Mouse (Mus musculus) kidney, postnatal 25 days (tissue): ENCODE measurements at regions not wholly inside any gene's neighbourhood (a gene's known extent, or its start where the extent isn't known, plus 50 kb on each side); places are given as distances from the start of the nearest gene placed in this dataset.
"Not testable (repeated sequence)": the region's sequence is repeated elsewhere in the genome, so short reads cannot be mapped to it uniquely, and the experiment has no call there.

Experiments used
- DNase-seq, 2 experiments: peaks; one replicate each; pipeline ENCODE4 v3.0.0; 2021; ENCODE audit warnings: mixed read lengths in 2 of 2

DNA sequence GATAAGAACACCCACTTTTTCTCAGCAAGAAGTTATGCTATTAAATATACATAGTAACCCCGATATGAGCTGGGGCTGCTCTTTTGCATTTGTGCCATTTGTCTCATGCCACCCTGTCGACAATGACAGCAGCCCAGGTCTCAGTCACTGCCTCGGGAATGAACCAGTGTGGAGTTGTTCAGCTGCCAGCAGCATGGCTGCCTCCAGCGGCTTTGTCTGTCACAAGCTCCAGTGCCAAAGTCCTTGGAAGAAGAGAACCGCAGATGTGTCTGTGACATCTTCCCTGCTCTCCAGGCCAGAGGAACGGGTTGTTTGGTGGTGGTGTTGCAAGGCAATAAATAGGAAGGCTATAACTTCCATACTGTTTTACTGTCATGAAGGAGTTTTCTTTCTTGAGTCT, 130.7 kb downstream of the Cep170 start:
- DNase-seq = no peak

DNA sequence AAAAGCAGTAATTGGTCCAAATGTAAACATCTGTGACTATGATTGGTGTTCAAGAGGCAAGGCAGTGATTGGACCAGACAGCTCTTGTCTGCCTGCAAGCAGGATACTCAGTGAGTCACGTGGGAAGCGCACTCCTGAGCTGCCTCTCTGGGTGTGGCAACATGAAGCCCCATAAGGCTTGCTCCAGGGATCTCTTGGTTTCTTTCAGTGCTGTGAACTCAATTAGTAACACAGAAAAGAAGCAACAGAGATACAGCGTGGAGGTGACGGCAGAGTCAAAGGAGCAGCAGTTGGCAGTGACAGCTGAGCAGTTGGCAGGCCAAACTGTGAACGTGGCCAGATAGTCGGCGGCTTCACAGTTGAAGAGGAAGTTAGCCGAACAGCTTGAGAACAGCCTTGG, 131.9 kb downstream of the Cep170 start:
- no peak for DNase-seq

GRCm38 (mm10) chr1:176675184-176675583, 138.7 kb downstream of the Cep170 start:
- no peak for DNase-seq

DNA sequence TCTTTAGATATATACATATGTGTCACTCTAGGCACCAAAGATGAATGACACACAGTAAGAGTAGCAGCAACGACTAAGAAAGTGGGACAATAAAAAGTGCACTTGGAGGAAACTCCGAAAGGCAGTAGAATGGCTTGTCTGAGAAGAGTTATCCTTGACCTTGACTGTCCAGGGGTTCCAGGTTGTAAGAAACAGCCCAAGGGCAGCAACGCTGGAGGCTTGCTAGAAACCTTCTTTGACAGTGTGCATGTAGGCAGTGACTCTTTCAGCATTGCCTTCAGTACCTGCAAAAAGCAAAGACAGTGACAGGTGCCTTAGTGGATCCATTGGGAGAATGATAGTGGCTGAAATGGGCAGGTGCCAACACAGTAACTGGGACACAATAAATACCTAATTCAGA, 142.8 kb downstream of the Cep170 start:
- no peak for DNase-seq

GRCm38 (mm10) chr1:176667552-176668306, 146.1 kb downstream of the Cep170 start:
- DNase-seq = no peak

GRCm38 (mm10) chr1:176660286-176660685, 153.6 kb downstream of the Cep170 start:
- DNase-seq = no peak

DNA sequence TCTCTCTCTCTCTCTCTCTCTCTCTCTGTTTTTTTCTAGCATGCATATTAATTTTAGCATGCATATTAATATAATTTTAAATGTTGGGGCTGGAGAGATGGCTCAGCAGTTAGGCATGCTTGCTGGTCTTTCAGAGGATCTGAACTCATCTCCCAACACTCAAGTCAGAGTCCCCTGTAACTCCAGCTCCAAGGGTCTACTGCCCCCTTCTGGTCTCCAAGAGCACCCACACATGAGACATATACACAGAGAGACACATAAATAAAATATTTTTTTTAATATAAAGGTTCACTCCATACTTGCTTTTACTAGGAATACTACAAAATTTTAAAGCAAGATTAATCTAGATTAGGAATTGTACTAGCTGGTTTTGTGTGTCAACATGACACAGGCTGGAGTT, 155.2 kb downstream of the Cep170 start:
- DNase-seq = no peak

- DNase-seq = no peak
Measured at GRCm38 (mm10) chr1:176655487-176656333, 158.2 kb downstream of the Cep170 start.

- DNase-seq = no peak
Measured at GRCm38 (mm10) chr1:176644248-176644647, 169.6 kb downstream of the Cep170 start.

- no peak for DNase-seq
Measured at GRCm38 (mm10) chr1:176623171-176623570, 190.7 kb downstream of the Cep170 start.

GRCm38 (mm10) chr1:176622213-176622612, 191.7 kb downstream of the Cep170 start:
- no peak for DNase-seq

DNA sequence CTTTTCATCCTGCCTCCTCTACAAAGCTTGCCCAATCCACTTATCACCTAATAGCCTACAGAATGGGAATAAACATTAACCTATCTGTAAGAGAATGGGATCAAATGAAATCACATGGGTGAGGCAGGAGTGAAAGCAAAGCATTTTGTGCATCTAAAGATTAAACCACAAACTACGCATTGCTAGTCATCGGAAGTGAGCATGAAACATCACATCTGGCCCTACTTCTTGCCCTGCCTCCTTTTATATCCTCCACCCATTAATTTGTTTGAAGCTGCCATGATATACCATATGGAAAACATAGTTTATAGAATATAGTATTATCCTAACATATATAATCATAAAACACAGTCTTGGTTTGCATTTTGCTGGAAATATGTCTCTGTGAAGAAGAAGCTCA, 192.6 kb downstream of the Cep170 start:
- DNase-seq = no peak

GRCm38 (mm10) chr1:176618896-176619295, 195.0 kb downstream of the Cep170 start:
- no peak for DNase-seq

DNA sequence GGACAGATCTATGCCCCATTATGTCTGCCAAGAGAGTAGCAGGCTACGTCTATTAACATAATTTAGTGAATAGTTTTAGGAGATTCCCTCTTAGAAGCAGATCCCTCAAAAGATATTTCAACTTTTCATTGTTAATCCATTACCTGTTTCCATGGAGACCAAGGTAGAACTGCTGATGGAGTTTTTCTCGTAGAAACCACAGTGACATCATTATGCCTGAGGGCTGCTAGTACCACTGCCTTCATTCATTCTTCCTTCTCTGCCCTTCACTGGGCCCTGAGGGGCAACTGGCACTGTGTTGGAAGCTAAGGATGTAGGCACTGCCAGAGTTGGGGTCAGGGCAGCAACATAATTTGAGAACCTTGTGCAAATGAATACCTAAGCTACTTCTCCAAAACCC, 198.2 kb downstream of the Cep170 start:
- DNase-seq = no peak

DNA sequence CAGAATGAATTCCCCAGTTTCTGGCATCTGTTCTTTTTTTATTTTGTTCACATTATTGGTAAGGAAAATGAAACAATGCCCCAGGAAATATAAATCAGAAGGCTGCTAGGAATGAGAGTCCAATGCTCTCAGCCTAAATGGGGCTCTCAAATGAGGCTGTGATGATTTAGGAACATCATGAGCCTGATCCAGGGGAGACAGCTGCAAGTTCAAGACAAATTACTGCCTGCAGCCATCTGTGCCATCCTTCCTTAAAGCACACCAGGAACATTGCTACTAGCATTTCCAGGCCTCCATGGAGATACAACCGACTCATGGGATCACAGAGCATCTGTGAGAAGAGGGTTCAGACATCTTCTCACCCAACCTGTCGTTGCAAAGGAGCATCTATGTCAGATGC, 219.6 kb downstream of the Cep170 start:
- no peak for DNase-seq

GRCm38 (mm10) chr1:176588144-176588543, 225.7 kb downstream of the Cep170 start:
- DNase-seq = no peak

GRCm38 (mm10) chr1:176573703-176574102, 240.2 kb downstream of the Cep170 start:
- DNase-seq = no peak

DNA sequence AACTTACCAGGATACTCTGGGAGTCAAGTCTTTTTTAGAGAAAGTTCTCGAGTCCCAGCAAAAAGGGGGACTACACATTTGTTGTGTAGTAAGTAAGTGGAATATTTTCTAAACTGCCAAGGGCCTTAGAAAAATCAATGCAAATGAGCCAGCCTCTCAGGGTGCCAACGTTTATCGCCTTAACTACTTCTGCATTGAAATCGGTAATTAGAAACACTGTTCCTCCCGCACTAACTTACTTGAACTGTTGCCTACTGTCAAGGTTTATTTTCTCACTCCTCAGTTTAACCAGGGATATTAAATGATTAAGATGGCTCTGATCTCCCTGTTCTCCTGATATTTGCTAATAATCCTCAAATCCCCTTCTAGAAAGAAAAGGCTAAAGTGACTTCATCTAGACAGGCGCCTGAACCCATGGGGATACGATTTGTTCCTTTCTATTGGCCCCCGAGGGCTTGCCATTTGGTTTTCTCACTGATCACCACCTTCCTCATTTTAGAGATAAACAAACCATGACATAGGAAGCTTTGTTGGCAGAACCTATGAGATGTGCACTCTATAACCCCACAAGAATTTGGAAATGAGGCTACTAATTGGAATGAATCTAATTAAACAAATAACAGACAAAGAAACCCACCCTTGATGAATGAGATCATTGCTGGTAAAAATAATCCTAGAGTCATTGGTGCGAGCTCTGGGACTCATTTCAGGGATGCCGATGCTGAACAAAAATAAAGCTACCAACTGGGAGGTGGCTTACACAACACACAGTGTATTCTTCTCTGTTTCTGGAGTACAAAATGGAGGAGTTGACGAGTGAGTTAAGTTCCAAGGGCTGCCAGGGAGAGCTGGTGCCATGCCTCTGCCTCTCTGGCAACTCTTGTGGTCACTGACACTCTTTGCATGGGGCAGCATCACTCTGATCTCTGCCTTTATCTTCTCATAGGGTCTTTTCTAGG, 255.1 kb downstream of the Cep170 start:
- no peak for DNase-seq

DNA sequence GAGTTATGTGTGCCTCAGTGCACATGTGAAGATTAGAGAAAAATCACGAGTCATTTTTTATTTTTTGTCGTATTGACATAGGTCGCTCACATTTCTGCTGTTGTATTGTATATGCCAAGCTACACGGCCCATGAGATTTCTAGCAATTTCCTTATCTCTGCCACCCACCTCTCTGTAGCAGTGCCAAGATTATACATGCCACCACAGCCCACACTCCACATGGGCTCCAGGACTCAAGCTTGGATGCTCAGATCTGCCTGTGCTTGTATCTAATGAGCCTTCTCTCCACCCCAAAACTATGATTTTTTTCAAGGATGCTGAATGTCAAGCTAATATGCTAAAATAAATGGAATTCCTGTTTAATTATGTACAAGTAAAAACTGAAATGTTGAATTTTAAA, 259.3 kb upstream of the Pld5 start:
- no peak for DNase-seq

DNA sequence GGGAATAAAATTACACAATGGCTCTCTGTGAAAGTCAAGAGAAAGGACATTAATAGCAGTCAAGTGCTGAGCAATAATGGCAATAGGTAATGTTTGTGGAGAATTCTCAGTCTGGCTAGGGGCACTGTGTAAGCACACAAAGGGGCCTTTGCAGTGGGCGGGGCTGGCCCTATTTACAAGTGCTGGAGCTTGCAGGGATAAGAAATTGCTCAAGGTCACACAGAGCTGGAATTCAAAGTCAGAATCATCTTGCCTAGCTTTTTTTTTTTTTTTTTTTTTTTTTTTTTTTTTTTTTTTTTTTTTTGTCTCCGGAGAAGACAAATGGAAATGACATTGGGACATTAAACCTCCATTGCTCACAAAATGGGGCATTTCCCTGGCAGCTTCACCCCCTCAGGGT, 253.9 kb upstream of the Pld5 start:
- no peak for DNase-seq

DNA sequence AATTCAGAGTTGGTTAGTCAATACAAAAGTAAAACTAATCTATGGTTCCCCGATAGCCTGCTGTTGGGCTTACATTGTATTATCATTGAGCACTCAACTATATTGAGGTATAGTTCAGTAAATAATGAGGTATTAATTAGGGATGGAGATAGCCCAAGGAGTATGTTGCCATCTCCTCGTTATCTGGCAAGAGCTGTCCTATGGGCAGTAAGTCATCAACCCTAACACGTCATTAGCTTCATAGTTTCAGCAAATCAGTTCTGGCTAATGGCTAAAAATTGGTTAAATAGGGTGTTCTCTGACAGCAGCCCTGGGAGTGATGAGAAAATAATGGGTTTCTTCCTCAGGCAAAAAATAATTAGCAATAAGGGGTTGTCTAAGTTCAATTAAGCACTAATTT, 236.4 kb upstream of the Pld5 start:
- no peak for DNase-seq

GRCm38 (mm10) chr1:176505441-176505840, 230.3 kb upstream of the Pld5 start:
- DNase-seq = no peak

GRCm38 (mm10) chr1:176504731-176505130, 229.6 kb upstream of the Pld5 start:
- not testable (repeated sequence) for DNase-seq
